Mouse (Mus musculus) hindbrain, embryonic 15.5 days (tissue): ENCODE measurements around the gene A830031A19Rik. TPM values are rescaled to one million over a fixed set of nuclear protein-coding genes. Genes with fewer than 3 reads are reported as not detected.
A peak's percentile ranks its signal among the peaks of the same experiment; 100 is the strongest.

ENCODE experiments used
- ATAC-seq: fragments of 200-750 bp; cut with Nextera tagmentation; 2 replicates; pipeline ENCODE4 v1.8.0; 2017; ENCODE audit warnings: low read depth, moderate number of reproducible peaks, moderate TSS enrichment; ENCODE audit not compliant: low FRiP score
- H3K27ac ChIP-seq: fragments of 300-500 bp; sonication (generic); replicated peaks from 2 replicates; pipeline ENCODE4 v1.5.1; 2015; ENCODE audit warnings: mild to moderate bottlenecking, inconsistent platforms
- H3K27me3 ChIP-seq: fragments of 300-500 bp; sonication (generic); 2 replicates; pipeline ENCODE4 v1.6.1; 2015; ENCODE audit warnings: control low read depth, inconsistent platforms
- H3K36me3 ChIP-seq: fragments of 300-500 bp; sonication (generic); 2 replicates; pipeline ENCODE4 v1.6.1; 2015; ENCODE audit warnings: control low read depth, inconsistent platforms
- H3K4me1 ChIP-seq: fragments of 300-500 bp; sonication (generic); replicated peaks from 2 replicates; pipeline ENCODE4 v1.6.1; 2015; ENCODE audit warnings: control low read depth, inconsistent platforms
- H3K4me2 ChIP-seq: fragments of 300-500 bp; sonication (generic); 2 replicates; pipeline ENCODE4 v1.6.1; 2015; ENCODE audit warnings: moderate library complexity, mild to moderate bottlenecking, inconsistent platforms
- H3K4me3 ChIP-seq: fragments of 300-500 bp; sonication (generic); 2 replicates; pipeline ENCODE4 v1.5.1; 2015; ENCODE audit warnings: mild to moderate bottlenecking, inconsistent platforms
- H3K9ac ChIP-seq: fragments of 300-500 bp; sonication (generic); 2 replicates; pipeline ENCODE4 v1.6.1; 2015; ENCODE audit warnings: inconsistent platforms
- H3K9me3 ChIP-seq: fragments of 300-500 bp; sonication (generic); 2 replicates; pipeline ENCODE4 v1.6.1; 2016; ENCODE audit warnings: control low read depth, inconsistent platforms
- WGBS: fragments of 180-500 bp; shearing (Covaris S2); methylation state at CpG from one replicate; pipeline ENCODE4 v1.1.7; 2015; 5-methylcytosine and 5-hydroxymethylcytosine counted together
- polyA plus RNA-seq: library from polyadenylated mRNA; unstranded; fragments of >200 nt; fragmentation: Nextera tagmentation; extraction: Ambion mirVana; gene quantifications from 2 replicates; pipeline ENCODE4 v1.2.1, GENCODE M21; 2015

A830031A19Rik gene
- polyA plus RNA-seq, 1 experiment from 2014 or later = not detected

GRCm38 (mm10) chr11:24020760-24021159 lies 54.1 kb downstream of the A830031A19Rik start:
- Histone ChIP-seq H3K4me1 (0 out of 2 replicates have a peak, but pooled peaks cover under 1% of the 10 kb centered on the region), H3K27me3 (no peaks in the 10 kb centered on the region), H3K27ac (no peak overlapping the region), H3K9ac (no peak overlapping the region), H3K9me3 (no peaks in the 10 kb centered on the region), H3K4me3 (no peak overlapping the region), H3K36me3 (no peaks in the 10 kb centered on the region), H3K4me2 (no peak overlapping the region)
- 81% methylated on average over 1 of the region's 1 CpGs for WGBS
- no peak for ATAC-seq

- Histone ChIP-seq H3K27me3 (no peaks in the 10 kb centered on the region), H3K4me3 (no peak overlapping the region), H3K4me1 (peaks cover 4% of the 10 kb centered on the region; the same call in 1 of the 2 replicates), H3K4me2 (no peak overlapping the region), H3K36me3 (no peaks in the 10 kb centered on the region), H3K27ac (no peak overlapping the region), H3K9me3 (no peaks in the 10 kb centered on the region), H3K9ac (no peak overlapping the region)
- WGBS = 66% methylated on average over 2 of the region's 2 CpGs
- no peak for ATAC-seq
Observed at GRCm38 (mm10) chr11:24018783-24019182, 56.1 kb downstream of the A830031A19Rik start.

GRCm38 (mm10) chr11:24016647-24017179 lies 58.1 kb downstream of the A830031A19Rik start:
- ATAC-seq = no peak
- 36% methylated on average over 2 of the region's 2 CpGs for WGBS
- Histone ChIP-seq H3K27ac (0 out of 2 replicates have a peak overlapping the region, but pooled peaks have one; percentile 10), H3K4me3 (no peak overlapping the region), H3K9ac (no peak overlapping the region), H3K9me3 (no peaks in the 10 kb centered on the region), H3K27me3 (no peaks in the 10 kb centered on the region), H3K4me2 (no peak overlapping the region), H3K4me1 (peaks cover 4% of the 10 kb centered on the region; the same call in 1 of the 2 replicates), H3K36me3 (no peaks in the 10 kb centered on the region)

- H3K4me1 ChIP-seq = peaks cover 4% of the 10 kb centered on the region; the same call in 1 of the 2 replicates
- H3K27me3 ChIP-seq = no peaks in the 10 kb centered on the region
- H3K4me2 ChIP-seq = no peak overlapping the region
- no peak overlapping the region for H3K9ac ChIP-seq
- no peak for ATAC-seq
- H3K36me3 ChIP-seq = no peaks in the 10 kb centered on the region
- H3K4me3 ChIP-seq = no peak overlapping the region
- no peaks in the 10 kb centered on the region for H3K9me3 ChIP-seq
- WGBS = 47% methylated on average over 3 of the region's 3 CpGs
- H3K27ac ChIP-seq = no peak overlapping the region
Observed at GRCm38 (mm10) chr11:24016049-24016448, 58.8 kb downstream of the A830031A19Rik start.

- H3K36me3 ChIP-seq = no peaks in the 10 kb centered on the region
- H3K27me3 ChIP-seq = no peaks in the 10 kb centered on the region
- no peak for ATAC-seq
- H3K4me3 ChIP-seq = no peak overlapping the region
- no peaks in the 10 kb centered on the region for H3K9me3 ChIP-seq
- 51% methylated on average over 5 of the region's 5 CpGs for WGBS
- no peak overlapping the region for H3K9ac ChIP-seq
- no peak overlapping the region for H3K4me2 ChIP-seq
- H3K4me1 ChIP-seq = peaks cover 4% of the 10 kb centered on the region; the same call in 1 of the 2 replicates
- H3K27ac ChIP-seq = no peak overlapping the region
Observed at GRCm38 (mm10) chr11:24014642-24015041, 60.2 kb downstream of the A830031A19Rik start.

GRCm38 (mm10) chr11:24012301-24012700 lies 62.6 kb downstream of the A830031A19Rik start:
- Histone ChIP-seq H3K27ac (no peak overlapping the region), H3K4me1 (peaks cover 4% of the 10 kb centered on the region; the same call in 1 of the 2 replicates), H3K4me3 (no peak overlapping the region), H3K36me3 (no peaks in the 10 kb centered on the region), H3K9me3 (no peaks in the 10 kb centered on the region), H3K4me2 (no peak overlapping the region), H3K27me3 (no peaks in the 10 kb centered on the region), H3K9ac (no peak overlapping the region)
- ATAC-seq = no peak
- 76% methylated on average over 1 of the region's 1 CpGs for WGBS

GRCm38 (mm10) chr11:24008976-24009375 lies 65.9 kb downstream of the A830031A19Rik start:
- ATAC-seq = no peak
- H3K36me3 ChIP-seq = no peaks in the 10 kb centered on the region

GRCm38 (mm10) chr11:24008244-24008643 lies 66.6 kb downstream of the A830031A19Rik start:
- H3K4me1 ChIP-seq = no peaks in the 10 kb centered on the region
- H3K36me3 ChIP-seq = no peaks in the 10 kb centered on the region
- H3K9ac ChIP-seq = no peak overlapping the region
- no peak overlapping the region for H3K4me3 ChIP-seq
- 47% methylated on average over 5 of the region's 5 CpGs for WGBS
- no peak overlapping the region for H3K27ac ChIP-seq
- no peak overlapping the region for H3K4me2 ChIP-seq
- ATAC-seq = no peak
- H3K9me3 ChIP-seq = no peaks in the 10 kb centered on the region
- H3K27me3 ChIP-seq = no peaks in the 10 kb centered on the region

More at GRCm38 (mm10) chr11:24008976-24009375, 65.9 kb downstream of the A830031A19Rik start:
- WGBS = 92% methylated on average over 5 of the region's 5 CpGs
- H3K9ac ChIP-seq = no peak overlapping the region
- H3K9me3 ChIP-seq = no peaks in the 10 kb centered on the region
- H3K4me1 ChIP-seq = no peaks in the 10 kb centered on the region
- H3K4me2 ChIP-seq = no peak overlapping the region
- no peak overlapping the region for H3K27ac ChIP-seq
- H3K4me3 ChIP-seq = no peak overlapping the region
- H3K27me3 ChIP-seq = no peaks in the 10 kb centered on the region

GRCm38 (mm10) chr11:24005445-24006156 lies 69.3 kb downstream of the A830031A19Rik start:
- no peak for ATAC-seq
- no peaks in the 10 kb centered on the region for H3K4me1 ChIP-seq
- no peaks in the 10 kb centered on the region for H3K36me3 ChIP-seq
- H3K27ac ChIP-seq = no peak overlapping the region
- H3K4me3 ChIP-seq = no peak overlapping the region
- no peaks in the 10 kb centered on the region for H3K9me3 ChIP-seq
- no peak overlapping the region for H3K4me2 ChIP-seq
- no peak overlapping the region for H3K9ac ChIP-seq
- WGBS = 84% methylated on average over 15 of the region's 15 CpGs
- H3K27me3 ChIP-seq = no peaks in the 10 kb centered on the region

- no peak overlapping the region for H3K9ac ChIP-seq
- H3K4me1 ChIP-seq = no peaks in the 10 kb centered on the region
- no peak for ATAC-seq
- no peaks in the 10 kb centered on the region for H3K27me3 ChIP-seq
- H3K4me3 ChIP-seq = no peak overlapping the region
- H3K36me3 ChIP-seq = no peaks in the 10 kb centered on the region
- H3K9me3 ChIP-seq = no peaks in the 10 kb centered on the region
- 87% methylated on average over 7 of the region's 7 CpGs for WGBS
- no peak overlapping the region for H3K4me2 ChIP-seq
- no peak overlapping the region for H3K27ac ChIP-seq
Observed at GRCm38 (mm10) chr11:24000675-24001074, 74.2 kb downstream of the A830031A19Rik start.
